In the genomic region with DNA sequence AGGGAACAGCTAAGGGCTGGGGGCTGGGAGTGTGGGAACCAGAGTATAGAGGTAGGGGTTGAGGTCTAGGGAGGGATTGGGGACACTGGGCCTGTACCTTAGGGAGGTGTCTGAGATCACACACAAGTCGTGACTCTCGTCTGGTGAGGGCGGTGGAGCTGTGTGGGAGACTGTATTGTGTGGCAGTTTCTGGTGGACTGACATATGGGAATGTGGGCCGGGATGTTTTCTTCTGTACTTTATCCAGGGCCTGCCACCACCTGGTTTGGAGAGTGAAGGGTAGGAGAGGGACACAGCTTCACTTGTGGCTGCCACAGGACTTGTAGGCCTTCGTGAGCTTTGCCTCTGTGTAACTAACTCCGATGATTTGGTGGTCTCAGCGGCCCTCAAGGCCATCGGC, we compare ENCODE assay signal across 14 mouse cellular contexts.
"Had no signal": no experiment of that assay in that cellular context is flagged by ENCODE, and none has a peak within 500 bp of the region (broad histone marks: within the 10 kb centered on the region; RNA-seq: fewer than 3 reads in every experiment).

No protein-coding gene starts in this region.

- H3K4me2 ChIP-seq: liver, embryonic 13.5 days; midbrain, embryonic 12.5 days; neural tube, embryonic 13.5 days had no signal

- H3K9me3 ChIP-seq: liver, embryonic 13.5 days; midbrain, embryonic 12.5 days; neural tube, embryonic 13.5 days had no signal

- ATAC-seq: midbrain, embryonic 16.5 days had no signal

- H3K27me3 ChIP-seq: liver, embryonic 13.5 days had no signal

- H3K4me3 ChIP-seq: liver, embryonic 13.5 days; midbrain, embryonic 12.5 days; myocyte; neural tube, embryonic 13.5 days had no signal

- H3K9ac ChIP-seq: liver, embryonic 13.5 days; midbrain, embryonic 12.5 days; neural tube, embryonic 13.5 days had no signal

- DNase-seq: kidney, adult 9 months; liver, embryonic 13.5 days; lung, adult 2 months; lung, postnatal 14 days; lung, postnatal 4 days; retina, postnatal 1 day; right cerebral cortex, postnatal 14 days; thymus, adult 2 months; thymus, postnatal 14 days; thymus, postnatal 4 days had no signal

- H3K4me1 ChIP-seq: liver, embryonic 13.5 days had no signal

- H3K36me3 ChIP-seq: liver, embryonic 13.5 days; midbrain, embryonic 12.5 days; neural tube, embryonic 13.5 days had no signal

- H3K27ac ChIP-seq: liver, embryonic 13.5 days; midbrain, embryonic 12.5 days; neural tube, embryonic 13.5 days had no signal
